Mouse (Mus musculus) hindbrain, embryonic 15.5 days (tissue): Measurements from ENCODE around the gene Dnajc1. TPM values are rescaled to one million over a fixed set of nuclear protein-coding genes. Genes with fewer than 3 reads are reported as not detected.

Experiments used
- ATAC-seq: fragments of 200-750 bp; cut with Nextera tagmentation; 2 replicates; pipeline ENCODE4 v1.8.0; 2017; ENCODE audit warnings: low read depth, moderate number of reproducible peaks, moderate TSS enrichment; ENCODE audit not compliant: low FRiP score
- H3K27ac ChIP-seq: fragments of 300-500 bp; sonication (generic); replicated peaks from 2 replicates; pipeline ENCODE4 v1.5.1; 2015; ENCODE audit warnings: mild to moderate bottlenecking, inconsistent platforms
- H3K27me3 ChIP-seq: fragments of 300-500 bp; sonication (generic); 2 replicates; pipeline ENCODE4 v1.6.1; 2015; ENCODE audit warnings: control low read depth, inconsistent platforms
- H3K36me3 ChIP-seq: fragments of 300-500 bp; sonication (generic); 2 replicates; pipeline ENCODE4 v1.6.1; 2015; ENCODE audit warnings: control low read depth, inconsistent platforms
- H3K4me1 ChIP-seq: fragments of 300-500 bp; sonication (generic); replicated peaks from 2 replicates; pipeline ENCODE4 v1.6.1; 2015; ENCODE audit warnings: control low read depth, inconsistent platforms
- H3K4me2 ChIP-seq: fragments of 300-500 bp; sonication (generic); 2 replicates; pipeline ENCODE4 v1.6.1; 2015; ENCODE audit warnings: moderate library complexity, mild to moderate bottlenecking, inconsistent platforms
- H3K4me3 ChIP-seq: fragments of 300-500 bp; sonication (generic); 2 replicates; pipeline ENCODE4 v1.5.1; 2015; ENCODE audit warnings: mild to moderate bottlenecking, inconsistent platforms
- H3K9ac ChIP-seq: fragments of 300-500 bp; sonication (generic); 2 replicates; pipeline ENCODE4 v1.6.1; 2015; ENCODE audit warnings: inconsistent platforms
- H3K9me3 ChIP-seq: fragments of 300-500 bp; sonication (generic); 2 replicates; pipeline ENCODE4 v1.6.1; 2016; ENCODE audit warnings: control low read depth, inconsistent platforms
- WGBS: fragments of 180-500 bp; shearing (Covaris S2); methylation state at CpG from one replicate; pipeline ENCODE4 v1.1.7; 2015; 5-methylcytosine and 5-hydroxymethylcytosine counted together
- polyA plus RNA-seq: library from polyadenylated mRNA; unstranded; fragments of >200 nt; fragmentation: Nextera tagmentation; extraction: Ambion mirVana; gene quantifications from 2 replicates; pipeline ENCODE4 v1.2.1, GENCODE M21; 2015

Gene Dnajc1
- polyA plus RNA-seq, 1 experiment from 2014 or later, result 19.0 TPM

DNA sequence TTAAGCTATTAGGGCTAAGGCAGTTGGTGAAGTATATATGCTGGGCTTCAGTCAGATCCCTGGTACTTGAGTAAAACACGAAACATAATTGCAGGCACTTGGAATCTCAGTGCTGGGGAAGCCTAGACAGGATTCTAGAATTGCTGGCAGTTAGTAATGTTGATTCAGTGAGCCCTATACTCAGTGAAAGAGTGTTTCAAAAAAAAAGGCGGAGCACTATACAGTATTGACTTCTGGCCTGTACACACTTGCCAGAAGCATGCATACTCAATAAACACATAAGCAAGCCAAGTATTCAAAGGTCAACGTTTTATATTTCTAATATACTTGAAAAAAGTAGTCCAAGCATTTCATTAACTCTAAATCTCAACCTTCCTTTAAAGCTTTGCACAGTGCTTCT is 211.0 kb downstream of the Dnajc1 start:
- Histone ChIP-seq H3K4me2 (no peak overlapping the region), H3K9ac (no peak overlapping the region), H3K4me1 (no peaks in the 10 kb centered on the region), H3K27ac (no peak overlapping the region), H3K27me3 (no peaks in the 10 kb centered on the region), H3K4me3 (no peak overlapping the region), H3K36me3 (peaks cover 12% of the 10 kb centered on the region; the same call in 1 of the 2 replicates), H3K9me3 (no peaks in the 10 kb centered on the region)
- ATAC-seq, result no peak
- WGBS, result 95% methylated on average over 3 of the region's 3 CpGs

DNA sequence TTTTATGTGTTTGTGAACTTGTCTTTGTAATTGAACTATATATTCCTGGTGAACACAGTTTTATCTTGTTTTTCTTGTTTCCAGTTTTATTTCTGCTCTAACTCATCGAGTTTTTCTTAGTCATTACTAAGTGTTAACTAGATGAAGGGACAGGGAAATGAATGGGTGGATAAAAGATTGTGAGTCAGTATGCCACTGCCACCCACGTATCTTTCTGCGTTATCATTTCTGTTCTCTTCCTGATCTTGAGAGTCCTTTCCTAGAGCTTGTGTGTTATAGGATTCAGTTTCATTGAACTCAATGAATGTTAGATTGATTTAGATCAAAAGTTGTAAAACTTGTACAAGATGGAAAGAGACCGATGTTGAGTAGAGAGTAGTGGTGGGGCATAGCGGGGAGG is 212.3 kb downstream of the Dnajc1 start:
- H3K4me2 ChIP-seq, result no peak overlapping the region
- no peaks in the 10 kb centered on the region for H3K9me3 ChIP-seq
- WGBS, result 96% methylated on average over 5 of the region's 5 CpGs
- H3K4me1 ChIP-seq, result no peaks in the 10 kb centered on the region
- no peak overlapping the region for H3K27ac ChIP-seq
- no peak overlapping the region for H3K9ac ChIP-seq
- ATAC-seq, result no peak
- H3K36me3 ChIP-seq, result peaks cover 16% of the 10 kb centered on the region
- H3K27me3 ChIP-seq, result no peaks in the 10 kb centered on the region
- no peak overlapping the region for H3K4me3 ChIP-seq

DNA sequence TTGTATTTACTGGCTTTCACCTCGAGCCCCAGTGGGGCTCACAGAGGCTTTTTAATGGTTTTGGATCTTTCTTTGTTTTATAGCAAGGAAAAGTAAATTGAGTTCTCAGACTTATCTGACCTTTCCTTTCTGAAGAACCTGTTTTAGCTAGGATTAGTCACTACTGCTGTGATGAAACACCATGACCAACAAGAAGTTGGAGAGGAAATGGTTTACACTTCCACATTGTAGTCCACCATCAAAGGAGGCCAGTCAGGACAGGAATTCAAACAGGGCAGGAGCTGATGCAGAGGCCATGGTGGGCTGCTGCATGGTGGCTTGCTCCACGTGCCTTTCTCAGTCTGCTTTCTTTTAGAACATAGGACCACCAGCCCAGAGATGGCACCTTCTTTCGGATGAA is 216.4 kb downstream of the Dnajc1 start:
- Histone ChIP-seq H3K4me2 (no peak overlapping the region), H3K4me1 (no peaks in the 10 kb centered on the region), H3K9ac (no peak overlapping the region), H3K27me3 (no peaks in the 10 kb centered on the region), H3K9me3 (no peaks in the 10 kb centered on the region), H3K4me3 (no peak overlapping the region), H3K27ac (no peak overlapping the region), H3K36me3 (peaks cover 16% of the 10 kb centered on the region)
- ATAC-seq, result no peak
- WGBS, result 94% methylated on average over 3 of the region's 3 CpGs

DNA sequence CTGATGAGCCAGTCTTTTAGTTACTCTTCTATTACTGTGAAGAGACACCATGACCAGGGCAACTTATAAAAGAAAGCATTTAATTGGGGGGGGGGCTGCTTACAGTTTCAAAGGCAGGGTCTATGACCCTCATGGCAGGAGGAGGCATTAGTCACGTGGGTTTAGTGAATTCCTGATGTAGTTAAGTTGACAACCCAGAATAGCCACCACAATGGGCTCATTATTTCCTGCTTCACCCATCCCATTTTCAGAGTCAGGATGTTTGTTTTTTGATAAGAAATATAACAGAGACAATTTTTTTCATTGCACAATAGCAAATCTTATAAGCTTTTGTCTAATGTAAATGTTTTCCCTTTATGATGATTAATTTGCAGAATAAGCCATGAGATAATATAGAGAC is 217.4 kb downstream of the Dnajc1 start:
- no peak for ATAC-seq
- no peak overlapping the region for H3K9ac ChIP-seq
- no peak overlapping the region for H3K27ac ChIP-seq
- no peaks in the 10 kb centered on the region for H3K27me3 ChIP-seq
- H3K36me3 ChIP-seq, result peaks cover 16% of the 10 kb centered on the region
- no peak overlapping the region for H3K4me2 ChIP-seq
- no peak overlapping the region for H3K4me3 ChIP-seq
- no peaks in the 10 kb centered on the region for H3K4me1 ChIP-seq
- WGBS, result 40% methylated on average over 1 of the region's 1 CpGs
- no peaks in the 10 kb centered on the region for H3K9me3 ChIP-seq

DNA sequence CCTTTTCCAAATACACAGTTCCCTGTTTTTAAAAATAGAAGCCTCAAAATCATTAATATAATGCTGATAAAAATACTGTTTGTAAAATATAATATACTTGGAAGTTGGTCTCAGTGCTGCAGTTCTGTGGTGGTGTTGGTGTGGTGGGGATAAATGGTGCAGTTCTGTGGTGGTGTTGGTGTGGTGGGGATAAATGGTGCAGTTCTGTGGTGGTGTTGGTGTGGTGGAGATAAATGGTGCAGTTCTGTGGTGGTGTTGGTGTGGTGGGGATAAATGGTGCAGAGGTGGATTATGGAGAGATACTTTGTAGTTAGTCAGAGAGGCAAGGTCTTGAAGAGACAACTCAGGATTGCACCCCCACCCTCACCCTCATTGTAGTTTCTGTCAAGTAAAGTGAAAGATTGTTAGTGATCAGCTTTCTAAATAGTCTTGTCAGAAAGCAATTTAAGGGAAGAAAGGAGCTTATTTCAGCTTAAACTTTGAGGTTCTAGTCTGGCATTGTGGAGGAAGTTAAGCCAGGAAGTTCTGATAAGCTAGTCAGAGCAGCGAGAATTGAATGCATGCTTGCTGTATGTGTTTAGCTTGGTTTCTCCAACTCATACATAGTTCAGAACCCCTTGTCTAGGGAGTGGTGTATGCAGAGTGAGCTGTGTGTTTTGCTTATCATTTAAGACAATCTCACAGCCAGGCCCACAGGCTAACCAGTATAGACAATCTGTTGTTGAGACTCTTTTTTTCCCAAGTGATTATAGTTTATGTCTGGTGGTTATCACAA is 223.3 kb downstream of the Dnajc1 start:
- Histone ChIP-seq H3K9me3 (no peaks in the 10 kb centered on the region), H3K36me3 (no peaks in the 10 kb centered on the region), H3K27me3 (no peaks in the 10 kb centered on the region), H3K4me1 (no peaks in the 10 kb centered on the region), H3K4me2 (no peak overlapping the region), H3K9ac (no peak overlapping the region), H3K4me3 (no peak overlapping the region), H3K27ac (no peak overlapping the region)
- WGBS, result 79% methylated on average over 1 of the region's 1 CpGs
- ATAC-seq, result no peak

DNA sequence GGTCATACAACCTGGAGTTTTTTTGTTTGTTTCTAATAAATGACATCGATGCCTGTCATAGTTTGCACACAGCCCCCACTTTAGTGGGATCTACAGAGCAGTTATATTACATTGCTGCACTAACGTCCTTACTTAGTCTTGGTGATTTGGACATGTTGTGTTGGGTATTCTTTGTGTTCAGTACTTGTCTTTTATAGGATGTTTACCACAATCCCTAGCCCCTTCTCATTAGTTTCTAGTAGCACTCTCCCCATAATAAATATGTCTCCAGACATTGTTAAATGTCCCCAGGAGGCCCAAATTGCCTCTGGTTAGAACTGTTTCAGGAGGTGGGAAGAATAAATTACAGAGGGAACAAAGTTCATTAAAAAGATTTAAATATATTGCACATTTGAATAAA is 227.1 kb downstream of the Dnajc1 start:
- Histone ChIP-seq H3K9me3 (no peaks in the 10 kb centered on the region), H3K27me3 (no peaks in the 10 kb centered on the region), H3K36me3 (peaks cover 10% of the 10 kb centered on the region), H3K9ac (no peak overlapping the region), H3K4me2 (no peak overlapping the region), H3K27ac (no peak overlapping the region), H3K4me1 (no peaks in the 10 kb centered on the region), H3K4me3 (no peak overlapping the region)
- no peak for ATAC-seq
- WGBS, result 55% methylated on average over 2 of the region's 2 CpGs

DNA sequence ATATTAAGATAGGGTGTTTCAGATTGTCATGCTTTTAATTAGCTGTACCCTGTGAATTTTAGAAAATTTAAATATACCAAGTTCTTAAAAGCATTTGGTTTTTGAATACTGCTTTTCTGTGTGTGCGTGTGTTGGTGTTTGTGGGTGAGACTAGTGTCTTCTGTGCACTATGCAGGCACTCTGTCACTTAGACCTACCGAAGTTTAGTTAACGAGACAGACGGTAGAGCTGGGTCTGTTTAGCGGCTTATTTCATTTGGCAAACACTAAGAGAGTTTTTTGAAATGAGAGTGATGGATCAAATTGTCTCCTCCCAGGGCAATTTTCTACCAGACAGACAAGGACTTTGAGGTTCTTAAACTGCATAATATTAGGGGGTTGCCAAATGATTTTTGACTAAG is 231.6 kb downstream of the Dnajc1 start:
- Histone ChIP-seq H3K4me2 (no peak overlapping the region), H3K4me1 (no peaks in the 10 kb centered on the region), H3K9me3 (no peaks in the 10 kb centered on the region), H3K9ac (no peak overlapping the region), H3K27me3 (no peaks in the 10 kb centered on the region), H3K36me3 (peaks cover 14% of the 10 kb centered on the region), H3K27ac (no peak overlapping the region), H3K4me3 (no peak overlapping the region)
- ATAC-seq, result no peak
- 80% methylated on average over 5 of the region's 5 CpGs for WGBS

DNA sequence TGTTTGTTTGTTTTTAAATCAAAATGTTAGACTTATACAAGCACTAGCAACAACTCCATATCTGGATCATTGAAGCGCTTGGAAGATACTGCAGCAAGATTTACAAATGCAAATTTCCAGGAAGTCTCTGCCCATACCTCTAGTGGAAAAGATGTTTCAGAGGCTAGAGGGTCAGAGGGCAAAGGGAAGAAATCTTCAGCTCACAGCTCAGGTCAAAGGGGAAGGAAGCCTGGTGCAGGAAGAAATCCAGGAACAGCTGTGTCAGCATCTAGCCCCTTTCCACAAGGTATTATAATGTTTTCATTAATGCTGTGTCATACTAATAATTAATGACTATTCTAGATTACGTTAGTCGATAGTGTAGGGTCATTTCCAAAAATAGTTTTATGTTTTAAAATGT is 233.2 kb downstream of the Dnajc1 start:
- 89% methylated on average over 3 of the region's 3 CpGs for WGBS
- H3K4me3 ChIP-seq, result no peak overlapping the region
- H3K9me3 ChIP-seq, result no peaks in the 10 kb centered on the region
- no peak overlapping the region for H3K4me2 ChIP-seq
- H3K27me3 ChIP-seq, result no peaks in the 10 kb centered on the region
- H3K9ac ChIP-seq, result no peak overlapping the region
- ATAC-seq, result no peak
- no peak overlapping the region for H3K27ac ChIP-seq
- H3K36me3 ChIP-seq, result peaks cover 18% of the 10 kb centered on the region
- H3K4me1 ChIP-seq, result no peaks in the 10 kb centered on the region

DNA sequence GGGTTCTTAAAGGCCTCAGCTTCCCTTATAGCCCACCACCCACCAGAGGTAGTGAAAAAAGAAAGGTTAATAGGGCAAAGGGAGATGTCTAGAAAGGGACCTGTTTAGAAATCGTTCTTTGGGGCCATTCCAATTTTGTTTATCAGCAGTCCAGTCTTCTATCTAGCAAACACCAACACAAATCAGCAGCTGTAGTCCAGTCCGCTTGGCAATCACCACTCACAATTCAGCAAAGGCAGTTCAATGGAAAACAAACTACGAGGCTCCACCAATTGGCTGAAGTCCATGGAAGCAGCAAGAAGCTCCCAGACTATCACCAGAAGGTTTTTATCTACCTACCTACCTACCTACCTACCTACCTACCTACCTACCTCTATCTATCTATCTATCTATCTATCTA is 236.5 kb downstream of the Dnajc1 start:
- no peak for ATAC-seq
- Histone ChIP-seq H3K27ac (no peak overlapping the region), H3K9ac (no peak overlapping the region), H3K36me3 (peaks cover 8% of the 10 kb centered on the region), H3K9me3 (no peaks in the 10 kb centered on the region), H3K4me2 (no peak overlapping the region), H3K27me3 (no peaks in the 10 kb centered on the region), H3K4me1 (no peaks in the 10 kb centered on the region), H3K4me3 (no peak overlapping the region)
- WGBS, result 89% methylated on average over 3 of the region's 3 CpGs
